Mouse (Mus musculus) gastrocnemius, postnatal 36 days (tissue): ENCODE measurements at regions not wholly inside any gene's neighbourhood (a gene's known extent, or its start where the extent isn't known, plus 50 kb on each side); places are given as distances from the start of the nearest gene placed in this dataset.

Experiments
- DNase-seq, 2 experiments: peaks; one replicate each; pipeline ENCODE4 v3.0.0; 2022
- intact Hi-C: fragments of 180-260 bp; cut with DNase I; formaldehyde crosslinking; loops from one replicate; pipeline ENCODE4 v1.15.1; 2025

GRCm38 (mm10) chr13:70115576-70115975, 313.4 kb downstream of the Med10 start:
- intact Hi-C loops = no loop called here
- no peak for DNase-seq

- intact Hi-C loops = no loop called here
- DNase-seq = no peak
These were observed 322.8 kb downstream of the Med10 start for GRCm38 (mm10) chr13:70124860-70125545.

GRCm38 (mm10) chr13:70127310-70127709, 325.1 kb downstream of the Med10 start:
- DNase-seq = no peak
- intact Hi-C loops = no loop called here

GRCm38 (mm10) chr13:70134544-70134943, 332.3 kb downstream of the Med10 start:
- intact Hi-C loops = no loop called here
- DNase-seq = no peak

GRCm38 (mm10) chr13:70136209-70136608, 334.0 kb downstream of the Med10 start:
- no peak for DNase-seq
- intact Hi-C loops = no loop called here

DNA sequence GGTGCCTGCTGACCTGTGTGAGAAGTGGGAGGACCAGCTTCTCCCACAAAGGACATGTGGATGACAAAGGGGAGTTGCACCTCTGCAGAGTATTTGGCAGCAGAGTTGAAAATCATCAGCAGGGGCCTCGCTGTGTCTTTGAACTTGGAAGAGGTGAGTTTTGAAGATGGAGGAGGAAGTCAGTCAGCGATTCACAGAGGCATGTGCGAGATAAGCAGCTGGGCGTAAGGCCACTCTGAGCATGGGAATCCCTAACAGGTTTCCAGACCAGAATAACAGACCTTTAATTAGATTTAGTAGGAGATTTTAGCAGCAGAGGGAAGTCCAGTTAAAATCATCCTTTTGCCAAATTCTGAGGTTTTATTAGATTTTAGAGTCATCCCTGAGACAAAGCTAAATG, 342.3 kb downstream of the Med10 start:
- intact Hi-C loops = no loop called here
- no peak for DNase-seq

DNA sequence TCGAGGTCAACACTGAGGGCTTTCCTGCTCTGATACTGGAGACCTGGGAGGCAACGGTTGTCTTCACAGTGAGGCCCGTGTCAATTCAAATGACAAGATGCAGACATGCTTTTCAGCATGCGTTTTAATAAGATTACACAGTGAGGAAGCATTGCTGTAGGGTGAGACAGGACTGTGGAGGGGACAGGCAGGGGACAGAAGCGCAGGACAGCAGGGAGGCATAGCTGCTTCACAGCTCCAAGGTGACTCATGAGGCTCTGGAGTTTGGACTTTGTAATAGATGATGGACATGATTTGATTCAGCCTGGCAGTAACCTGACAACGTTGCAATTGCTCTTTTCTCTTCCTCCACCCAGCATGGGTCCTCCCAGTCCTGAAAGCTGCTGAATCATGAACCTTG, 343.3 kb downstream of the Med10 start:
- intact Hi-C loops = no loop called here

GRCm38 (mm10) chr13:70149041-70149898, 347.1 kb downstream of the Med10 start:
- intact Hi-C loops = no loop called here
- DNase-seq = no peak

More for the DNA sequence above, 343.3 kb downstream of the Med10 start:
- DNase-seq = no peak

GRCm38 (mm10) chr13:70149899-70150184, 347.6 kb downstream of the Med10 start:
- intact Hi-C loops = no loop called here
- no peak for DNase-seq

- DNase-seq = no peak
- intact Hi-C loops = no loop called here
These were observed 350.9 kb downstream of the Med10 start for GRCm38 (mm10) chr13:70153062-70153461.

DNA sequence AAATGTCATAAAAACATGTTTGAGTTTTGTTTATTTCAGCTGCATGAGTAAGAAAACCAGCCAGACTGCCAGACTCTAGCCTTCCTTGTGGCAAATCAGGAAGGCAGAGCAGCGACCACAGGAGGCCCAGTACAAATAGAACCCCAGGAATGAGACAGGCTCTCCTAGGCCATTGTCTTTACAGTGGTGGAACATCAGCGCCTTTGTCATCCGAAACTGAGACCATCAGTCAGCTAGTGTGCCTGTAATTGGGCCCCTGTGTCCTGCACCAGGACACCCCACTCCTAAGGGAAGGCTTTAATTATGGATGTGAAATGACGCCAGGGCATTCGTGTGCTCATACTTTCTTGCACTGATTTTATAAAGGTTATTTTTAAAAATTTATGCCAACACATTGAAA, 353.4 kb downstream of the Med10 start:
- DNase-seq = no peak
- intact Hi-C loops = no loop called here

DNA sequence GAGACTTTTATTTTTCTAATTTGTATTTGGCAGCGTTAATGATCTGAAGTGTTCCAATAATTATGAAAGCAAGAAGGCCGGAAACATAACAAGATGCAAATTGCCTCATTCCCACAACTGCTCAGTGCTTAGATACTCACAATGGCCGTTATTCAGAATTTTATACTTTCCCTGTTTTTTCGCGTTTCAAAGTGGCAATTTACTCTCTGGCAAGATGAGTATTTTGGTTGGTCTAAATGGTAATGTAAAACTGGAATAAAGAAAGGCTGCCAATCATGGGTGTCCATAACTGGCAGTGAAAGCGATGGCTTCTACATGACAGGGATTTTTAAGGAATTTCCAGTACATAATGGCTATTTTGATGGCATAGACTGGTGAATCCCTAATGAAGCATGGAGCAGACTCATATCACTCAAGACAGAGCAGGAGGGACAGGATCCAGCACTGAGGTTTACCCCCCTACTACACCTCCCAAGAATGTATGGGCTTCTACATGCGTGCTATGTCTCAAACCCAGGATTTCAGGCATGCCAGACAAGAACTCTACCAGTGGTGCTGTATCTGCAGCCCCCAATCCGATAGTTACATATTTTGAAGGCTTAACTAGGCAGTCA, 354.9 kb downstream of the Med10 start:
- intact Hi-C loops = no loop called here
- DNase-seq = no peak

- no peak for DNase-seq
- intact Hi-C loops = no loop called here
These were observed 356.9 kb downstream of the Med10 start for GRCm38 (mm10) chr13:70159065-70159464.

- no peak for DNase-seq
- intact Hi-C loops = no loop called here
These were observed 357.4 kb downstream of the Med10 start for GRCm38 (mm10) chr13:70159604-70160003.

DNA sequence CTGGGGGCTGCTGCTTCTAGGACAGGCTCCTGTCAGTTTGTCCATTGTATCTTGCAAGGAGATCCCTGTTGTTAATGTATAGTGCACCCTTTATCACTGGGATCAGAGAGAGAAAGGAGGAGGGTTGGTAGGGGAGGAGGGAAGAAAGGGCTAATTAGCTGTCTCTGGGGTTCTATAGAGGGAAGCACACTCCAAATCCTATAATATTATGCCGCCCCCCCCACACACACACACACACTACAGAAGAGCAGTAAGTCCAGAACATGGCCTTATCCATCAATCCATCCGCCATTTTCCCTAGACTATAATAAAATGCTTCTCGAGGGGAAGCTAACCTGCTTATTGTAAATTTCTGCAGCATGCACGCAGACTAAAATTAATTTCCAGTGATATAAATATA, 359.9 kb downstream of the Med10 start:
- intact Hi-C loops = no loop called here
- DNase-seq = no peak

GRCm38 (mm10) chr13:70165511-70166225, 363.5 kb downstream of the Med10 start:
- intact Hi-C loops = no loop called here
- DNase-seq = no peak

DNA sequence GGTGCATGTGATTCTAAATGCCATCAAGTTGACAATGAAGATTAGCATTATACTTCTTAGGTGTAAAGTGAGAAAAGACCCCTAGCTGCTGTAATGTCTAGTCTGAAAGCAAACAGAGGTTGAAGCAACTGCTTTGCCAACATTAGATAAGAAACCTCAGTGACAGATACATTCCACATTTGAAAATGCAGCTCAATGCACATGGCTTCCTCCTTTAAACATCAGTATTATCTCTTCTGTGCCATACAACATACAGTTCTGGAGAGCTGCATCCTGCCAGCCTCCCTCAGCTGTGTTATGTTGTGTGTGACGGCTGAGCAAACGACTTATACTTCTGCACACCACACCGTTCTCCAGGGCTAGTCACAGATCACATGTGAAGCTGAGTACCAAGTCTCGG, 365.6 kb downstream of the Med10 start:
- DNase-seq = no peak
- intact Hi-C loops = no loop called here

DNA sequence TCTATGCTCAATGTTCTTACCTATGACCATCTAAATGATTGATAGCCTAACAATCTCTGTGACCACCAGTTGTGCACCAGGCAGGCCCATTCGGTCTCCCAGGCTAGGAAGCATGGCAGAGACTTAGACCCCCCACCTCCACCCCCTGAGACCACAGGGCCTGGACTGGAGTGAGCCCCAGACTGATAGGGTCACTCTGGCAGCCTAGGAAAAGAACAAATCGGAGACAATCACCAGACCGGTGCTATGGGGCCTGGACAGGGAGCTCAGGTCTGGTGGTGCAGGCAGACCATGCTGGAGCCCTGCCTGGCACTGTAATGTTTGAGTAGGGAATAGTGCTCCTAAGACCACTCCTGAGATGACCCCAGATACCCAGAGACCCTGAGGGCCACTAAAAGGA, 366.7 kb downstream of the Med10 start:
- intact Hi-C loops = no loop called here
- no peak for DNase-seq

GRCm38 (mm10) chr13:70177066-70177465, 374.9 kb downstream of the Med10 start:
- intact Hi-C loops = no loop called here
- no peak for DNase-seq

DNA sequence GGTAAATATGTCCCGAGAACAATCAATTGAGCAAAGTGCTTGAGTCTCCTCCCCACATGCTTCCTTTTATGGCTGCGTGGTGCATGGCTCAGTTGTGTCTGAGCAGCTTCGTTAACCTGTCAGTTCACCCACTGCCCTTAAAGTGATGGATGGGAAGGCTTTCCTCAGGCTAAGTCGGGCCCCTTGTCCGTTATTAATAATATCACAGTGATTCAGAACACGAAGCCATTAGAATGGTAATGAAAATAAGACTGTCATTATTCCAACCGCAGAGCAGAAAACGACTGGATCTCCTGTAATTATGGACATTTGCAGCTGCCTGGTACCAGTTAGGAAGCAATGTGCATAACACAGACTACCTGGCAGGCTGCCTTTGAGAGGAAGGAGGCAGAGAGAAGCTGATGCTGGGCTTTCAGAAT, 375.9 kb downstream of the Med10 start:
- no peak for DNase-seq
- intact Hi-C loops = no loop called here

GRCm38 (mm10) chr13:70190978-70191377, 388.8 kb downstream of the Med10 start:
- no peak for DNase-seq
- intact Hi-C loops = no loop called here
